Mouse (Mus musculus) megakaryocyte, embryonic 14.5 days (primary cell): ENCODE data around the gene 4930562C15Rik.

Experiments
- FLI1 ChIP-seq: IDR thresholded peaks from 2 replicates; pipeline ENCODE4 v1.6.1; 2012; ENCODE audit warnings: low read length, inconsistent platforms, mixed read lengths
- GATA1 ChIP-seq: IDR thresholded peaks from 3 replicates; pipeline ENCODE4 v1.6.1; 2012; ENCODE audit warnings: mixed read lengths, low read length, inconsistent platforms, borderline replicate concordance

DNA sequence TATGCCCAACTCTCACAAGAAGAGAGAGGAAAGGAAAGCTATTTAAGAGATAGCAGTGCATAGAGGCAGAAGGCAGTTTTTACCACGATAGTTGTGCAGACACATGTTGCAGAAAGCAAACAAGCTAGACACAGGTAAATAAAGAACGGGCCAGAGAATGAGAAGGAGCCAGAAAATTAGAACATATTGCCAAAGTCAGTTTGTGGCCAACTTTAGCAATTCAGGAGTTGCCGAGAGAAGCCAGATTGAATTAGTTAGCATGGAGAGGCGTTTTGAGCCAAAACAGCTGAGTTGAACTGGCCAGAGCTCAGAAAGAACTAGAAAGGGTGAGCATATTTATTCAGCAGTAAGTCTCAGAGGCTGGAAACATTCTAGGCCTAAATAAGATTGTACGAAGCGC, 57.0 kb downstream of the 4930562C15Rik start:
- TF ChIP-seq FLI1 (no peak), GATA1 (no peak)
